Mouse (Mus musculus) ES-E14 (cell line): ENCODE measurements around the gene Apof. TPM values are rescaled to one million over a fixed set of nuclear protein-coding genes. Genes with fewer than 3 reads are reported as not detected.
"Not testable (repeated sequence)": the region's sequence is repeated elsewhere in the genome, so short reads cannot be mapped to it uniquely, and the experiment has no call there.

Experiments used
- DNase-seq: peaks from one replicate; pipeline ENCODE4 v3.0.0-alpha.2; 2013; ENCODE audit warnings: low read depth, low spot score
- H3K27ac ChIP-seq: 2 replicates; pipeline ENCODE4 v1.5.1; 2012; ENCODE audit warnings: low read depth, mild to moderate bottlenecking, low read length, moderate library complexity, mixed read lengths; ENCODE audit not compliant: poor library complexity, insufficient read depth, severe bottlenecking
- H3K36me3 ChIP-seq: 2 replicates; pipeline ENCODE4 v1.6.1; 2012; ENCODE audit warnings: mild to moderate bottlenecking, low read length, moderate library complexity, mixed read lengths; ENCODE audit not compliant: control insufficient read depth, poor library complexity, insufficient read depth, severe bottlenecking
- H3K4me1 ChIP-seq, 2 experiments: fragments of 150-350 bp in 1 of 2; sonication (generic) in 1 of 2; 2 replicates each; pipeline ENCODE4 v1.6.1; 2012; ENCODE audit warnings: low read length in 2 of 2, mild to moderate bottlenecking in 1 of 2, mixed read lengths in 1 of 2; ENCODE audit not compliant: control insufficient read depth in 2 of 2, insufficient read depth in 2 of 2, poor library complexity in 1 of 2
- H3K4me3 ChIP-seq, 2 experiments: fragments of 150-350 bp in 1 of 2; sonication (generic) in 1 of 2; 2 replicates each; pipeline ENCODE4 v1.5.1; 2012; ENCODE audit warnings: low read length in 2 of 2, low read depth in 1 of 2, mild to moderate bottlenecking in 1 of 2, mixed read lengths in 1 of 2; ENCODE audit not compliant: insufficient read depth in 1 of 2, poor library complexity in 1 of 2, severe bottlenecking in 1 of 2
- H3K9ac ChIP-seq: 2 replicates; pipeline ENCODE4 v1.6.1; 2012; ENCODE audit warnings: low read depth, mild to moderate bottlenecking, low read length, mixed read lengths; ENCODE audit not compliant: poor library complexity, insufficient read depth, severe bottlenecking
- H3K9me3 ChIP-seq: fragments of 150-350 bp; sonication (generic); 2 replicates; pipeline ENCODE4 v1.6.1; 2012; ENCODE audit warnings: low read depth, mild to moderate bottlenecking, low read length; ENCODE audit not compliant: control insufficient read depth, insufficient read depth
- CHD2 ChIP-seq: IDR thresholded peaks from 2 replicates; pipeline ENCODE4 v1.6.1; 2014; ENCODE audit warnings: mild to moderate bottlenecking, low read depth, low read length, inconsistent platforms
- HCFC1 ChIP-seq: IDR thresholded peaks from 2 replicates; pipeline ENCODE4 v1.6.1; 2012; ENCODE audit warnings: low read length, inconsistent platforms, borderline replicate concordance; ENCODE audit not compliant: insufficient read depth
- MAFK ChIP-seq: IDR thresholded peaks from 2 replicates; pipeline ENCODE4 v1.6.1; 2014; ENCODE audit warnings: mild to moderate bottlenecking, low read depth, low read length, inconsistent platforms; ENCODE audit not compliant: insufficient read depth
- ZC3H11A ChIP-seq: IDR thresholded peaks from 2 replicates; pipeline ENCODE4 v1.6.1; 2012; ENCODE audit warnings: low read depth, mild to moderate bottlenecking, inconsistent platforms, low read length, borderline replicate concordance
- ZNF384 ChIP-seq: IDR thresholded peaks from 2 replicates; pipeline ENCODE4 v1.6.1; 2012; ENCODE audit warnings: low read depth, low read length, inconsistent platforms
- in situ Hi-C, 2 experiments: fragments of 600-800 bp; cut with MboI; formaldehyde crosslinking; loops; one replicate each; pipeline ENCODE4 v1.15.1; 2025; ENCODE audit warnings: low sequenced_read_pairs in 2 of 2, inconsistent platforms in 1 of 2; ENCODE audit not compliant: unreplicated experiment in 2 of 2
- total RNA-seq: library from RNA; depleted of rRNA; stranded (reverse); fragments of 300-350 nt; gene quantifications from 2 replicates; pipeline ENCODE4 v1.2.3, GENCODE M21; 2012

Apof gene
- total RNA-seq, 1 experiment = 1.4 TPM

- peaks cover 3 to 6% of the 10 kb centered on the region in 2 experiments; a peak in 2 of 4 replicates for H3K4me1 ChIP-seq
- no peak overlapping the region for H3K27ac ChIP-seq
- in situ Hi-C loops = no loop called here
- H3K9me3 ChIP-seq = no peaks in the 10 kb centered on the region
- H3K4me3 ChIP-seq = no peak overlapping the region
- no peak for DNase-seq
- H3K36me3 ChIP-seq = no peaks in the 10 kb centered on the region
- no peak overlapping the region for H3K9ac ChIP-seq
- no peak for TF ChIP-seq ZC3H11A
- TF ChIP-seq HCFC1 = no peak
- TF ChIP-seq MAFK = no peak
- no peak for TF ChIP-seq ZNF384
- no peak for TF ChIP-seq CHD2
Observed at GRCm38 (mm10) chr10:128259946-128260345, 8.5 kb upstream of the Apof start.

GRCm38 (mm10) chr10:128260376-128260775 is 8.1 kb upstream of the Apof start:
- H3K36me3 ChIP-seq, H3K9me3 ChIP-seq, H3K4me3 ChIP-seq, DNase-seq, H3K9ac ChIP-seq, H3K27ac ChIP-seq, H3K4me1 ChIP-seq, in situ Hi-C loops: not testable (repeated sequence)

- in situ Hi-C loops = no loop called here
- Histone ChIP-seq H3K4me1 (peaks cover 3 to 6% of the 10 kb centered on the region in 2 experiments; a peak in 2 of 4 replicates), H3K9me3 (no peaks in the 10 kb centered on the region), H3K27ac (no peak overlapping the region), H3K36me3 (no peaks in the 10 kb centered on the region), H3K4me3 (peak overlapping the region; percentile 7 to 63; a peak in 2 of 4 replicates), H3K9ac (no peak overlapping the region)
- DNase-seq = no peak
- no peak for TF ChIP-seq ZNF384
- no peak for TF ChIP-seq MAFK
- no peak for TF ChIP-seq CHD2
- TF ChIP-seq HCFC1 = no peak
- no peak for TF ChIP-seq ZC3H11A
Observed at GRCm38 (mm10) chr10:128262300-128262699, 6.2 kb upstream of the Apof start.

GRCm38 (mm10) chr10:128263393-128264310 is 4.8 kb upstream of the Apof start:
- Histone ChIP-seq H3K9ac (peak overlapping the region; percentile 20), H3K4me1 (peaks cover 3 to 6% of the 10 kb centered on the region in 2 experiments; a peak in 2 of 4 replicates), H3K9me3 (no peaks in the 10 kb centered on the region), H3K4me3 (no peak overlapping the region), H3K36me3 (no peaks in the 10 kb centered on the region), H3K27ac (no peak overlapping the region)
- no peak for DNase-seq
- in situ Hi-C loops = no loop called here
- TF ChIP-seq ZNF384 (no peak), ZC3H11A (no peak), CHD2 (no peak), HCFC1 (no peak), MAFK (no peak)
